Mouse (Mus musculus) kidney, adult 2 months (tissue): ENCODE data around the gene Cltb. TPM values are rescaled to one million over a fixed set of nuclear protein-coding genes. Genes with fewer than 3 reads are reported as not detected.

ENCODE experiments used
- DNase-seq: peaks from one replicate; pipeline ENCODE4 v3.0.0; 2021
- H3K27ac ChIP-seq: fragments of 200-500 bp; 2 replicates; pipeline ENCODE4 v1.5.1; 2012; ENCODE audit warnings: low read depth, low read length, control low read depth, inconsistent platforms; ENCODE audit not compliant: insufficient read depth
- H3K27me3 ChIP-seq: fragments of 200-500 bp; replicated peaks from 2 replicates; pipeline ENCODE4 v1.6.1; 2012; ENCODE audit warnings: mild to moderate bottlenecking, moderate library complexity, low read length, inconsistent platforms; ENCODE audit not compliant: control insufficient read depth, insufficient read depth
- H3K36me3 ChIP-seq: fragments of 200-500 bp; 2 replicates; pipeline ENCODE4 v1.6.1; 2012; ENCODE audit warnings: mild to moderate bottlenecking, moderate library complexity, low read length, inconsistent platforms; ENCODE audit not compliant: control insufficient read depth, insufficient read depth
- H3K4me1 ChIP-seq: fragments of 200-500 bp; 2 replicates; pipeline ENCODE4 v1.6.1; 2011; ENCODE audit warnings: low read length; ENCODE audit not compliant: control insufficient read depth, insufficient read depth
- H3K4me3 ChIP-seq: fragments of 200-500 bp; 2 replicates; pipeline ENCODE4 v1.5.1; 2011; ENCODE audit warnings: mild to moderate bottlenecking, low read depth, low read length, control low read depth; ENCODE audit not compliant: insufficient read depth
- CTCF ChIP-seq: fragments of 200-500 bp; conservative IDR thresholded peaks from 2 replicates; pipeline ENCODE4 v1.5.1; 2011; ENCODE audit warnings: low read depth, mild to moderate bottlenecking, control low read depth, low read length, moderate library complexity, mixed read lengths; ENCODE audit not compliant: insufficient read depth, insufficient read length
- POLR2A ChIP-seq: fragments of 200-500 bp; IDR thresholded peaks from one replicate; pipeline ENCODE4 v1.6.1; 2011; ENCODE audit warnings: low read depth, low read length, control low read depth
- WGBS: fragments of 180-500 bp; shearing (Covaris S2); methylation state at CpG from one replicate; pipeline ENCODE4 v1.1.7; 2018; 5-methylcytosine and 5-hydroxymethylcytosine counted together
- polyA plus RNA-seq: library from polyadenylated mRNA; depleted of rRNA; stranded (reverse); fragments of >200 nt; gene quantifications from 2 replicates; pipeline ENCODE4 v1.2.3, GENCODE M21; 2012; rRNA removed

Gene Cltb
- polyA plus RNA-seq, 1 experiment, result 119 TPM

DNA sequence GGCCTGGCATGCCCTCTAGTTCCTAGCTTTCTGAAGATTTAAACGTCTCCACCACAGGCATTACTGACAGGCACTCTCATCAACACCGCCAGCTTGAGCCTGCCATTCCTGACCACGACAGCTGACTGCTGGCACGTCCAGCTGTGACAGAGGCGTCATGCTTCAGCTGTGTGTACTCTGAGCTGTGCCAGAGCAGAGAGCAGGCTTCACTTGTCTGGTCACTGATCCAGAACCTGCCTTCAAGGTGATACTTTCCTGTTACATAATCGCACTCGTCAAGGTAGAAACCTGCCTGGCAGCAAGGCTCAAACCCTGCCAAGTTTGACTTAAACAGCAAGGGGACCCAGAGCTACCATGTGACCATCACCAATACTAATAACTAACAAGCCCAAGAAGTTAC lies 48.6 kb downstream of the Cltb start:
- Histone ChIP-seq H3K27me3 (no peaks in the 10 kb centered on the region), H3K27ac (peak overlapping the region; percentile 82), H3K36me3 (peaks cover 16% of the 10 kb centered on the region; the same call in 1 of the 2 replicates), H3K4me3 (no peak overlapping the region), H3K4me1 (peaks cover 36% of the 10 kb centered on the region)
- TF ChIP-seq CTCF (no peak), POLR2A (peak; percentile 26)
- peak; percentile 97 for DNase-seq
- 30% methylated on average over 7 of the region's 7 CpGs for WGBS

DNA sequence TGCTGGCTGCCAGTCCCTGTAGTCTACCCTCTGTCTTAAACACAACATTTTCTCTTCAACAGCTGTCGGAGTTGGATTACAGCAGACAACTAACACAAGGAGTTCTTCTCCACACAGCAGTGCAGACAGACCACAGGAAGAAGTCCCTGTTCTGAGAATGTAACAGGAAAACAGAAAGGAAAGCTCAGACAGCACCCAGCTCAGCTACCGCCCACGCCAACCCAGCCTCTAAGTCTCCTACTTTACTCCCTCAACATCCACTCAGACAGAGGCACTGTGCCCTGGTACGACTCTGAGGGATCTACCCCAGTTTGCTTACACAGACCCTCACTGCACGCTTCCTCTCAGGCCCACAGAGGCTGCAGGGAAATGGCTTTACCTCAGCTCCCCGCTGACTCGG lies 50.5 kb downstream of the Cltb start:
- DNase-seq, result no peak
- peaks cover 41% of the 10 kb centered on the region for H3K4me1 ChIP-seq
- no peak for TF ChIP-seq CTCF
- TF ChIP-seq POLR2A, result no peak
- 76% methylated on average over 7 of the region's 7 CpGs for WGBS
- no peak overlapping the region for H3K4me3 ChIP-seq
- H3K36me3 ChIP-seq, result peaks cover 23% of the 10 kb centered on the region
- H3K27ac ChIP-seq, result peak overlapping the region; percentile 72
- H3K27me3 ChIP-seq, result no peaks in the 10 kb centered on the region

- Histone ChIP-seq H3K27me3 (no peaks in the 10 kb centered on the region), H3K4me3 (no peak overlapping the region), H3K4me1 (peaks cover 41% of the 10 kb centered on the region), H3K36me3 (peaks cover 23% of the 10 kb centered on the region), H3K27ac (peak overlapping the region; percentile 21)
- peak; percentile 69 for DNase-seq
- TF ChIP-seq POLR2A, result no peak
- no peak for TF ChIP-seq CTCF
- 66% methylated on average over 2 of the region's 2 CpGs for WGBS
Observed at GRCm38 (mm10) chr13:54559656-54560055, 51.5 kb downstream of the Cltb start.

- H3K27me3 ChIP-seq, result no peaks in the 10 kb centered on the region
- WGBS, result 62% methylated on average over 1 of the region's 1 CpGs
- peak overlapping the region; percentile 59 for H3K27ac ChIP-seq
Observed at GRCm38 (mm10) chr13:54557652-54558051, 53.5 kb downstream of the Cltb start.

DNA sequence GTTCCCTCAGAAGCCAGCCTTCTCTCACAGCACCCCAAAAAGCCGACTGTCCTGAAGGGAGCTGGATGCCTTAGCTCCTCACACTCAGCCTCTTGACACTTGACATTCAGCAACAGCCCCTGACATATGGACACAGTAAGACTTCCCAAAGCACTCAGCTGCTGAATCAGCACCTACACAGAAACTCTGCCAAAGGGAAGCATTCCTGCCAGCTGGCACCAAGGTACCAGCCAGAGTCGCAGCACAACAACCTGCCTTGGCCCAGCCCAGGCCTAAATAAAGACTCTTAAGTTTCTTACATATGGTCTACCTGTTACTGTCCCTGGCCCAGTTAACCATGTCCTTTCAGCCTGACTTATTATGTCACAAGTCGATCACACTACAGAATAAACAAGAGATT lies 54.3 kb downstream of the Cltb start:
- Histone ChIP-seq H3K27ac (no peak overlapping the region), H3K36me3 (peaks cover 28% of the 10 kb centered on the region), H3K27me3 (no peaks in the 10 kb centered on the region), H3K4me3 (no peak overlapping the region), H3K4me1 (peaks cover 39% of the 10 kb centered on the region)
- peak; percentile 87 for DNase-seq
- 60% methylated on average over 3 of the region's 3 CpGs for WGBS
- TF ChIP-seq POLR2A (no peak), CTCF (no peak)

More at GRCm38 (mm10) chr13:54557652-54558051, 53.5 kb downstream of the Cltb start:
- Histone ChIP-seq H3K4me1 (peaks cover 39% of the 10 kb centered on the region), H3K4me3 (no peak overlapping the region), H3K36me3 (peaks cover 25% of the 10 kb centered on the region)
- DNase-seq, result peak; percentile 91
- TF ChIP-seq POLR2A (no peak), CTCF (no peak)

DNA sequence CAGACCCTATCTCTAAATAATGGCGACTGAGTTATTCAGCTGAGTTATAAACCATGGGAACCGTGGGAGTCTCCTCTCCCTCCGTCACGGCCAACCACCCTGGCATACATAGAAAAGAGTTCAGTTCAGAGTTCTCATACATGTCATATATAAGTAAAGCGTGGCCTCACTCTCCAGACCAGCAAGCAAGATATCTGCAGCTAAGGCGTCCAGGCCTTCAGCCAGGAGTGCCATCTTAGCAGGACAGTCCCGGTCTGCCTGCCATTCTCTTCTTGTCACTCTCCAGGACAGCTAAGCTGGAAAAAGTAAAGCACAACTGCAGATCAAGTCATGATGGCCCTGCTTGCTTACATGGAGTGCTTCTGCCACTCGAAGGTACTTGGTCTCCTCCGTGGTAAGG lies 55.0 kb downstream of the Cltb start:
- Histone ChIP-seq H3K27ac (no peak overlapping the region), H3K4me1 (peaks cover 35% of the 10 kb centered on the region; the same call in 1 of the 2 replicates), H3K36me3 (peaks cover 29% of the 10 kb centered on the region), H3K4me3 (no peak overlapping the region), H3K27me3 (no peaks in the 10 kb centered on the region)
- 81% methylated on average over 9 of the region's 9 CpGs for WGBS
- DNase-seq, result no peak
- TF ChIP-seq CTCF (no peak), POLR2A (no peak)

GRCm38 (mm10) chr13:54548036-54548435 lies 63.1 kb downstream of the Cltb start:
- Histone ChIP-seq H3K27ac (no peak overlapping the region), H3K4me3 (no peak overlapping the region), H3K27me3 (no peaks in the 10 kb centered on the region), H3K4me1 (peaks cover 12% of the 10 kb centered on the region; the same call in 1 of the 2 replicates), H3K36me3 (peaks cover 18% of the 10 kb centered on the region)
- no peak for TF ChIP-seq CTCF
- WGBS, result 46% methylated on average over 7 of the region's 7 CpGs
- DNase-seq, result peak; percentile 58

Other genes starting within 250 kb of the Cltb start
- gene Cplx2, start 240.0 kb downstream of the Cltb start, polyA plus RNA-seq, result 11.8 and 15.5 TPM in 2 replicates
- gene Thoc3, start 142.5 kb downstream of the Cltb start, polyA plus RNA-seq, result 20.3 and 28.2 TPM in 2 replicates
- gene Simc1, start 107.6 kb downstream of the Cltb start, polyA plus RNA-seq, result 7.5 and 9.1 TPM in 2 replicates
- gene 4833439L19Rik, start 45.9 kb downstream of the Cltb start, polyA plus RNA-seq, result 701 and 716 TPM in 2 replicates
- gene Arl10, start 36.3 kb downstream of the Cltb start, polyA plus RNA-seq, result 20.1 and 23.3 TPM in 2 replicates
- 13.7 and 19.0 TPM in 2 replicates for gene Nop16, start 21.3 kb downstream of the Cltb start, polyA plus RNA-seq
- gene Higd2a, start 21.1 kb downstream of the Cltb start, polyA plus RNA-seq, result 365 and 419 TPM in 2 replicates
- gene Faf2, start 10.4 kb upstream of the Cltb start, polyA plus RNA-seq, result 26.3 and 27.9 TPM in 2 replicates
- 191 and 192 TPM in 2 replicates for gene Rnf44, start 82.6 kb upstream of the Cltb start, polyA plus RNA-seq
- gene Cdhr2, start 90.1 kb upstream of the Cltb start, polyA plus RNA-seq, result 31.3 and 37.9 TPM in 2 replicates
- gene Gprin1, start 138.5 kb upstream of the Cltb start, polyA plus RNA-seq, result 0.03 and 0.04 TPM in 2 replicates
- 0.15 and 0.41 TPM in 2 replicates for gene Sncb, start 155.3 kb upstream of the Cltb start, polyA plus RNA-seq
- gene Eif4e1b, start 172.7 kb upstream of the Cltb start, polyA plus RNA-seq, result not detected in 2 replicates
- gene Tspan17, start 178.0 kb upstream of the Cltb start, polyA plus RNA-seq, result 10.0 and 12.6 TPM in 2 replicates